Mouse (Mus musculus) liver, embryonic 13.5 days (tissue): ENCODE measurements at regions not wholly inside any gene's neighbourhood (a gene's known extent, or its start where the extent isn't known, plus 50 kb on each side); places are given as distances from the start of the nearest gene placed in this dataset.
"Not testable (repeated sequence)": the region's sequence is repeated elsewhere in the genome, so short reads cannot be mapped to it uniquely, and the experiment has no call there.

Source experiments
- ATAC-seq: fragments of 200-750 bp; cut with Nextera tagmentation; 2 replicates; pipeline ENCODE4 v1.8.0; 2017; ENCODE audit warnings: low read depth, mild to moderate bottlenecking, moderate number of reproducible peaks, moderate library complexity
- DNase-seq: peaks from one replicate; pipeline ENCODE4 v3.0.0; 2022
- H3K27ac ChIP-seq: fragments of 300-500 bp; sonication (generic); 2 replicates; pipeline ENCODE4 v1.5.1; 2015; ENCODE audit warnings: moderate library complexity, mild to moderate bottlenecking, inconsistent platforms
- H3K27me3 ChIP-seq: fragments of 300-500 bp; sonication (generic); 2 replicates; pipeline ENCODE4 v1.6.1; 2015; ENCODE audit warnings: mild to moderate bottlenecking, inconsistent platforms
- H3K36me3 ChIP-seq: fragments of 300-500 bp; sonication (generic); 2 replicates; pipeline ENCODE4 v1.6.1; 2015; ENCODE audit warnings: mild to moderate bottlenecking, inconsistent platforms
- H3K4me1 ChIP-seq: fragments of 300-500 bp; sonication (generic); replicated peaks from 2 replicates; pipeline ENCODE4 v1.6.1; 2015; ENCODE audit warnings: inconsistent platforms
- H3K4me2 ChIP-seq: fragments of 300-500 bp; sonication (generic); 2 replicates; pipeline ENCODE4 v1.6.1; 2015; ENCODE audit warnings: inconsistent platforms, mild to moderate bottlenecking, moderate library complexity
- H3K4me3 ChIP-seq: fragments of 300-500 bp; sonication (generic); replicated peaks from 2 replicates; pipeline ENCODE4 v1.5.1; 2015; ENCODE audit warnings: mild to moderate bottlenecking, inconsistent platforms
- H3K9ac ChIP-seq: fragments of 300-500 bp; sonication (generic); 2 replicates; pipeline ENCODE4 v1.6.1; 2015; ENCODE audit warnings: mild to moderate bottlenecking, inconsistent platforms
- H3K9me3 ChIP-seq: fragments of 300-500 bp; sonication (generic); replicated peaks from 2 replicates; pipeline ENCODE4 v1.6.1; 2016; ENCODE audit warnings: inconsistent platforms
- WGBS: fragments of 180-500 bp; shearing (Covaris S2); methylation state at CpG from one replicate; pipeline ENCODE4 v1.1.7; 2015; ENCODE audit not compliant: insufficient replicate concordance; 5-methylcytosine and 5-hydroxymethylcytosine counted together

DNA sequence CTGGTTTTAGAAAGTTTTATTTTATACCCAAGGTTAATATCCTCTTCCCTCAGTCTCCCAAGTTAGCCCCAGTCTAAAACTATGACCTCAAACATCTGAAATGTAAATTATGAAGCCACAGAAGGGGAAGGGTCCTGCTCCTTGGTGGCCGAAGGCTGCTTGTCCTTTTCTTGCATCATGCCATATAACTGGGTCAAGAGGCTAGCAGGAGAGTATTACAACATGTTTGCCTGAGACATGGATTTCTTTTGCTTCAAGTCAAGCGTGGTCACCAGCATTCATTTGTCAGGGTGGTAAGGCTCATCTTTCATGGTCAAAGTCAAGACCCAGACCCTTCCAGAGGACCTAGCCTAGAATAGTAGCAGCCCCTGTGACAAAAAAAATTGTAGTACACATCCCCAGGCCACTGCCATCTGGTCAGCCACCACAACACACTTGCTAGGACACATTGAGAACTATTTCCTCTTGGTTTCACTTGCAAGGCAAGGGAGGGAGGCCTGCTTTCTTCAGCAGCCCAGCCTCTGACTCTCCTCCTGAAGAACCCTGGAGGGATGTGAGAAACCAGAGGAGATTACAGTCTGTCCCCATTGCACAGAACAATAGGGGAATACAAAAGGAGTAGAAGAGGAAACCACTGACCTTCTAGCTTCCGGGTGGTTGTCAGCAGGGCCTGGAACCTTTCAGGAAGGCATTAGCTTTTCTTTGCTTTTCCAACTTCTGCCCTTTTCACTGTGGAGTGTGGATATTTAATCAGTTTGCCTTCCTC lies 85.3 kb downstream of the Rassf10 start:
- Histone ChIP-seq H3K4me1 (no peaks in the 10 kb centered on the region), H3K36me3 (no peaks in the 10 kb centered on the region), H3K27ac (no peak overlapping the region), H3K27me3 (no peaks in the 10 kb centered on the region), H3K4me2 (no peak overlapping the region), H3K9ac (no peak overlapping the region), H3K9me3 (no peaks in the 10 kb centered on the region), H3K4me3 (no peak overlapping the region)
- ATAC-seq (no peak), DNase-seq (no peak)
- WGBS, result 35% methylated on average over 3 of the region's 3 CpGs

DNA sequence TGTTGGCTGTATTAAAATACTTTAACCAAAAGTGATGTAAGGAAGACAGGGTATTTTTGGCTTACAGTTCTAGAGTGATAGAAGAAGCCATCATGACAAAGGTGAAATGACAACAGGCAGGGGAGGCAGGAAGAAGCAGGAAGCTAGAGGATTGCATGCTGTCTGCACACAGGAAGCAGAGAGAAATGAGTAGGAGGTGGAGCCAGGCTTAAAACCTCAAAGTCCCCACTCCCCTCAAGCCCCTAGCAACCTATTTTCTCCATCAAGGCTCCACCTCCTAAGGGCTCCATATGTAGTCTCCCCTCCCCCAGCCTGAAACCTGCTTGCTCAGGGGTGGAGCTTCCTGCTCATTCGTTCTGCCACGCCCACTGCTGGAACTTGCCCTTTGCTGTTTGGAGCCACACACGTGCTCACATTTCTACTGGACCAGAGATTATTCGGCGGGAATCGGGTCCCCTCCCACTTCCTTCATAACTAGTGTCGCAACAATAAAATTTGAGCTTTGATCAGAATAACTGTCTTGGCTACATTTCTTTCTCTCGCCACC lies 91.9 kb downstream of the Rassf10 start:
- not testable (repeated sequence) for H3K4me1 ChIP-seq, H3K36me3 ChIP-seq, H3K9ac ChIP-seq, H3K4me3 ChIP-seq, DNase-seq, H3K9me3 ChIP-seq, H3K27me3 ChIP-seq, H3K4me2 ChIP-seq, H3K27ac ChIP-seq, ATAC-seq
- WGBS, result 47% methylated on average over 7 of the region's 8 CpGs

DNA sequence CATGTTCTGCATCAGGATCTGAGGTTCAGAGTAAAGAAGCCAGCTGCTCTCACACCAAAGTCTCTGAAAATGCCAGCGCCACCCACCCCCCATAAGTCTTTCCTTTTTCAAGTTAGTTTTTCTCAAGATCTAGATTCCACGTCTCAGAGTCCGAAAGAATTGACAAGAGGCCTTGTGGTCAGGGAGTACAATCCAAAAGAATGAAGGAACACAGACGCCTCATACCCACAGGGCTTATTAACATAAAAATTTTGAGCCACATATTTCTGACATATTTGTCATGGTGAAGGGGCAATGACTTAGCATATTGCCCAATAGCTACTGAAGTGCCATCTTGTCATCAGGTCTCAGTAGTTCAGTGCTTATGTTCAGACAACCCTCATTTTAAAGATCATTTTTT lies 92.6 kb downstream of the Rassf10 start:
- WGBS, result 70% methylated on average over 4 of the region's 4 CpGs
- Histone ChIP-seq H3K27me3 (no peaks in the 10 kb centered on the region), H3K36me3 (no peaks in the 10 kb centered on the region), H3K4me1 (no peaks in the 10 kb centered on the region), H3K4me3 (no peak overlapping the region), H3K9me3 (no peaks in the 10 kb centered on the region), H3K4me2 (no peak overlapping the region), H3K27ac (no peak overlapping the region), H3K9ac (no peak overlapping the region)
- DNase-seq (no peak), ATAC-seq (no peak)

DNA sequence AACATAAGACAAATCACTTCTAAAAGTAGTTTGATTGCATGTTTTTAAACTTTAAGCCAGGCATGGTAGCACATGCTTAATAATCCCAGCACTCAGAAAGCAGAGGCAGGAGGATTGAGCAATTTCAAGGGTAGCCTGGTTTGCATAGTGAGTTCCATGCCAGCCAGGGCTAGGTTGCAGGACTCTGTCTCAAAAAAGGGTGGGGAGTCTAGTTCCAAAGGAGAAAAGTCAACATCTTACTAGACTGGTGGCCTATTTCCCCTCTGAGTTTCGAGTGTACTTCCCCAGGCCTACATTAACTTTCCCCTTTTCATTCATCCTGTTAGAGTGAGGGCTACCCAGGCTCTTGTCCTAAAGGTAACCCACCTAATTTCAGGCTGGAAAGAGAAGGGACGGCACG lies 93.8 kb downstream of the Rassf10 start:
- Histone ChIP-seq H3K4me1 (no peaks in the 10 kb centered on the region), H3K27ac (no peak overlapping the region), H3K36me3 (no peaks in the 10 kb centered on the region), H3K4me3 (no peak overlapping the region), H3K27me3 (no peaks in the 10 kb centered on the region), H3K9ac (no peak overlapping the region), H3K4me2 (no peak overlapping the region), H3K9me3 (no peaks in the 10 kb centered on the region)
- WGBS, result 56% methylated on average over 3 of the region's 3 CpGs
- no peak for DNase-seq
- ATAC-seq, result no peak

DNA sequence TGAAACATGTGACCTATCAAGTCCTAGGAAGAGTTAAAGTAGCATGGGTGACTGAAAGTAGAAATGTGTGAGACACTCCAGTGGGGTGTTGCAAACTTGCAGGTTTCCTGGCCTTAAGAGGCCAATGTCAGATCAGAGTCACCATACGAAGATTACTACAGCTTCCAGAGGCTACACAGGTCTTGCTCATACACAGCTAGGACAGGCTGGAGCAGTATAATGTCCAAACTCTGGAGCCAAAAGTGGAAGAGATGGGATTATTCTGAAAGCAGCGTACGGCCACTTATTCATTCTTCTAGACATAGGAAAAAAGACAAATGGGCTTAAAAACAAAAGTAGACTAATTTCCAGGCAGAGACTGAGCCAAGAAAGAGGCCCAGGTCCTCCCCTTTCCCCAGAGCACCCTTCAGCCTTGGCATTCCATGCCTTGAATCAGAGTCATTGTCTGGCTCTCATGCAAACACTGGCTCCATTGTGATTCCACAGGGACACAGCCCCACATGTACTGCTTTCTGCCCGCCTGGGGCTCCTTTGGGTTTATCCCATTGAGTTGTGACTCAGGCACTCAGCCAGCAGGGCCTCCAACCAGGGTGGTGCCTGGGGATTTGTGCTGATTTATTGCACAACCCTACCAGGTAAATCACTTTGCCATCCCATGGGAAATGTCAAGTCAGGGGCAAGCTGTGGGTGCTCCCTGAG lies 94.5 kb downstream of the Rassf10 start:
- DNase-seq (no peak), ATAC-seq (no peak)
- Histone ChIP-seq H3K4me2 (no peak overlapping the region), H3K4me1 (no peaks in the 10 kb centered on the region), H3K4me3 (no peak overlapping the region), H3K27me3 (no peaks in the 10 kb centered on the region), H3K36me3 (no peaks in the 10 kb centered on the region), H3K9ac (no peak overlapping the region), H3K9me3 (no peaks in the 10 kb centered on the region), H3K27ac (no peak overlapping the region)
- WGBS, result 67% methylated on average over 4 of the region's 4 CpGs

DNA sequence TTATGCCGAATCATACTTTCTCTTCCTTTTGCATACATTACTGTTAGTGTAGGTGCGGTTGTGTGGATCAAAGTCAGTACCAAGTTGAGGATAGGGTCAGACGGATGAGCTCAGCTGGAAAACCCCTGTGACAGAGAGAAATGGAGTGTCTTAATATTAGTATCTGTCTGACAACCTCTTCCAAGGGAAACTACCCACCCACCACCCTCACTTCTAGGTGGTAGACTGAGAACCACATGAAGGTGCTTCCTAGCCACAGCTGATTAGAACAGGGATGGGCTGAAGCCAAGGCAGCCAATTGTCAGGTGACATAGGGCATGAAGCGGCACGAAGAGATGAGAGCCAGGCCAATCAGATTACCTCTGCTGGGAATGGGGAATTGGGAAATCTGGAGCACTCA lies 95.7 kb downstream of the Rassf10 start:
- no peaks in the 10 kb centered on the region for H3K36me3 ChIP-seq
- no peak overlapping the region for H3K27ac ChIP-seq
- H3K4me3 ChIP-seq, result no peak overlapping the region
- no peak overlapping the region for H3K4me2 ChIP-seq
- no peak for ATAC-seq
- no peak for DNase-seq
- no peaks in the 10 kb centered on the region for H3K4me1 ChIP-seq
- H3K9ac ChIP-seq, result no peak overlapping the region
- 57% methylated on average over 5 of the region's 5 CpGs for WGBS
- no peaks in the 10 kb centered on the region for H3K9me3 ChIP-seq
- no peaks in the 10 kb centered on the region for H3K27me3 ChIP-seq

DNA sequence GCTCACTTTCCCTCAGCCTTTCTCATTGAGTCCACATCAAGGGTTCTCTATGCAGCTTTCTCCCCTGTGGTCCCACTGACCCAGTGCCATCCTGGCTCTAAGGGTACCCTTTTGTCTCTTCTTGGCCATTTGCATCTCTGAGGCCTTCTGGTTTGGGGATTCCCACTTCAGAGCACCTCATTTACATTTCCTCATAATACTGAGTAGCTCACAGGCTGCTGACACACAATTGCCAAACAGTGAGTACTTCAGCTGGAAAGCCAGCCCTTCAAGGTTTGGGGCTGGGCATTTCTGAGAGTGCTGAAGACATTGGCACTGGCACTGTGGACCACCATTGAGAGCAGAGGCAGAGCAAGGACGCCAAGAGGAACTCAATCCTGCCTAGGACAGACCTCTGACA lies 99.2 kb downstream of the Rassf10 start:
- H3K27me3 ChIP-seq, result 0 out of 2 replicates have a peak, but pooled peaks cover 3% of the 10 kb centered on the region
- ATAC-seq, result no peak
- H3K36me3 ChIP-seq, result no peaks in the 10 kb centered on the region

DNA sequence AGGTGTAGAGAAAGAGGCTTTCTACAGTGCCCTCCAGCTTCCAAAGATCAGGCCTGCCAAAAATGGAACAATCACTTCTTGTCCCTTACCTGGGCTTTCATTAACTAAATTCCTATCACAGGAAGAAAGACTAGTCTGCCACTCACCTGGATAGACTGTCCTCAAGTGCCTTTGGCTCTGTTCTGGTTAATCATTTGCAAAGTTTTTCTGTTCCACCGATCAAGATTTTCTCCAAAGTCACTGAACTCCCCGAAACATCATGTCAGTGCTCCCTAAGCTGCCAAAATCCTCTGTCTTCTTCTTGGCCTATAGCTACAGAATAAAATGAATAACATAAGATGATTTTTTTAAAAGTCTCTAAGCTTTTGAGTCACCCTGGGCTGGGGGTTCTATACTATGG lies 102.7 kb downstream of the Rassf10 start:
- H3K4me3 ChIP-seq, result no peak overlapping the region
- H3K9me3 ChIP-seq, result no peaks in the 10 kb centered on the region
- no peak overlapping the region for H3K9ac ChIP-seq
- DNase-seq (no peak), ATAC-seq (no peak)
- 58% methylated on average over 2 of the region's 2 CpGs for WGBS
- no peak overlapping the region for H3K4me2 ChIP-seq
- H3K36me3 ChIP-seq, result no peaks in the 10 kb centered on the region
- no peak overlapping the region for H3K27ac ChIP-seq
- H3K4me1 ChIP-seq, result peaks cover 4% of the 10 kb centered on the region; the same call in 1 of the 2 replicates
- 0 out of 2 replicates have a peak, but pooled peaks cover 3% of the 10 kb centered on the region for H3K27me3 ChIP-seq

More for the DNA sequence above, 99.2 kb downstream of the Rassf10 start:
- no peaks in the 10 kb centered on the region for H3K9me3 ChIP-seq
- WGBS, result 20% methylated on average over 1 of the region's 1 CpGs
- H3K4me1 ChIP-seq, result no peaks in the 10 kb centered on the region
- H3K4me3 ChIP-seq, result no peak overlapping the region
- H3K9ac ChIP-seq, result no peak overlapping the region
- no peak for DNase-seq
- H3K4me2 ChIP-seq, result no peak overlapping the region
- H3K27ac ChIP-seq, result no peak overlapping the region

DNA sequence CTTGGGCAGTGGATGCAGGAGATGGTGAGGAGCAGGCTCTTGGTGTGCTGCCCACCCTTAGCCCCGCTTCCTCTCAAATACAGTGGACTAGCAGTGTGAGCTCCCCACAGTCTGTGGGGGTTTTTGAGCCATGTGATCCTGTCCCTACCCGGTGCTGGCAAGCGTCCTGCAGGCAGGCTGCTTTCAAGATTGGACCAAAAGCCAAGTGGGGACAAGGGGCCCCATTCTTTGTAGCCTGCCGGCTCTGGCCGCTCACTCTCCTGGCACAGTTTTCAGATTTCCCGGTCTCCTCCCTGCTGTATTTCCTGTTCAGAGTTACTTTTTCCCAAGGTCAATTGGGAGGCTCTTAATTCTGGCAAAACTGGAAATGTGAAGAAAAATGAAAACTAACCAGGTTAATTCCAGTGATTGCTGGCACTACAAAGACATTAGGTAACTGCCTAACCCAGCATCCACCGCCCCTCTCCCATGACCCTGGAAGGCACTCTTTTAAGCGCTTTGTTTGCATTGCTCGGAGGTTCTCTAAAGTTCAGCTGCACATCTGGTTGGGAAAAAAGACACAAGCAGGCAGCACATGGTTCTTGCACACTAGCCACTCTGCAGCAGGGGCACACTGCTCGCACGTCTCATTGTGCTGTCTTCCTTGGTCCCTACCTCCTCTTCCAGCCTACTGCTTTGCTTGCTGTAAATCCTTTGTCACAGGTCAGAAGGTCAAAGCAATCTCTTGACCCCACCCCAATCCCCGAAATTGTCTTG lies 105.6 kb downstream of the Rassf10 start:
- ATAC-seq, result no peak
- no peak overlapping the region for H3K27ac ChIP-seq
- DNase-seq, result no peak
- H3K9ac ChIP-seq, result no peak overlapping the region
- H3K9me3 ChIP-seq, result no peaks in the 10 kb centered on the region
- peaks cover 4% of the 10 kb centered on the region; the same call in 1 of the 2 replicates for H3K4me1 ChIP-seq
- H3K27me3 ChIP-seq, result 0 out of 2 replicates have a peak, but pooled peaks cover 3% of the 10 kb centered on the region
- no peak overlapping the region for H3K4me2 ChIP-seq
- no peaks in the 10 kb centered on the region for H3K36me3 ChIP-seq
- WGBS, result 43% methylated on average over 12 of the region's 12 CpGs
- no peak overlapping the region for H3K4me3 ChIP-seq

DNA sequence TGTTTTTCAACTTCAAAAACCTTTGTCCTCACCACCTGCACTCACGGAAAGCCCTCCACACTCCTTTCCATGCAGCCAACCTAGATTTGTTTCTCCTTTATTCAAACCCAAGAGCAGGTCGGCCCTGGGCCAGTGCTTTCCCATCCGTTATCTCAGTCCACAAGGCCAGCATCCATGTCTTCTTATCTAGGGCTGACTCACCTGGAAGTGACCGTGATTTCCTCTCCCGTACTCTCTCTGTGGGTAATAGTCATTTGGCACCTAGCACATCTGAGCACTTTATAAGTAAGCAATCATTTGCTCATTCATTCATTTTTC lies 106.2 kb downstream of the Rassf10 start:
- Histone ChIP-seq H3K27ac (no peak overlapping the region), H3K36me3 (no peaks in the 10 kb centered on the region), H3K9me3 (no peaks in the 10 kb centered on the region), H3K4me3 (no peak overlapping the region), H3K27me3 (0 out of 2 replicates have a peak, but pooled peaks cover 3% of the 10 kb centered on the region), H3K4me2 (no peak overlapping the region), H3K4me1 (peaks cover 4% of the 10 kb centered on the region; the same call in 1 of the 2 replicates), H3K9ac (no peak overlapping the region)
- no peak for ATAC-seq
- DNase-seq, result no peak
- WGBS, result 39% methylated on average over 5 of the region's 5 CpGs

DNA sequence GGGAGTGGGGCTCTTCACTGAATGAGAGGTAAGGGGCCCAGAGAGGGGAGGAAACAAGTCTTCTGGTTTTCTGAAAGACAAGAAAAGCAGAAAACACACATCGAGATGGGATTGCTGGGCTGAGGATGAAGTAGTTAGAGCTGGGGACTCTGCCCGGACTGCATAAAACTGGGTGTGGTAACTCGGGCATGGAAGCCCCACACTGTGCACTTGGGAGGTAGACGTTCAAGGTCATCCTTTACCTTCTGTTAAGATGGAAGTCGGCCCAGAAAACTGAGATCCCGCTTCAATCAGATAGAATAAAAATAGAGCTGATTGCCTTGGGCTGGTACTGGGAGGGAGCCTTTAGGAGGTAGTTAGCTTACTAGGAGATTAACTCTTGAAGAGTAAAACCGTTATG lies 107.2 kb downstream of the Rassf10 start:
- no peaks in the 10 kb centered on the region for H3K9me3 ChIP-seq
- 0 out of 2 replicates have a peak, but pooled peaks cover 3% of the 10 kb centered on the region for H3K27me3 ChIP-seq
- H3K9ac ChIP-seq, result no peak overlapping the region
- H3K4me3 ChIP-seq, result no peak overlapping the region
- H3K36me3 ChIP-seq, result no peaks in the 10 kb centered on the region
- DNase-seq (no peak), ATAC-seq (no peak)
- H3K4me2 ChIP-seq, result no peak overlapping the region
- H3K27ac ChIP-seq, result no peak overlapping the region
- 60% methylated on average over 7 of the region's 7 CpGs for WGBS
- H3K4me1 ChIP-seq, result peaks cover 4% of the 10 kb centered on the region; the same call in 1 of the 2 replicates
